Mouse (Mus musculus) thymus, postnatal 4 days (tissue): ENCODE data around the gene Gm20479.

Source experiments
- DNase-seq: peaks from one replicate; pipeline ENCODE4 v3.0.0; 2021

The Gm20479 gene

DNA sequence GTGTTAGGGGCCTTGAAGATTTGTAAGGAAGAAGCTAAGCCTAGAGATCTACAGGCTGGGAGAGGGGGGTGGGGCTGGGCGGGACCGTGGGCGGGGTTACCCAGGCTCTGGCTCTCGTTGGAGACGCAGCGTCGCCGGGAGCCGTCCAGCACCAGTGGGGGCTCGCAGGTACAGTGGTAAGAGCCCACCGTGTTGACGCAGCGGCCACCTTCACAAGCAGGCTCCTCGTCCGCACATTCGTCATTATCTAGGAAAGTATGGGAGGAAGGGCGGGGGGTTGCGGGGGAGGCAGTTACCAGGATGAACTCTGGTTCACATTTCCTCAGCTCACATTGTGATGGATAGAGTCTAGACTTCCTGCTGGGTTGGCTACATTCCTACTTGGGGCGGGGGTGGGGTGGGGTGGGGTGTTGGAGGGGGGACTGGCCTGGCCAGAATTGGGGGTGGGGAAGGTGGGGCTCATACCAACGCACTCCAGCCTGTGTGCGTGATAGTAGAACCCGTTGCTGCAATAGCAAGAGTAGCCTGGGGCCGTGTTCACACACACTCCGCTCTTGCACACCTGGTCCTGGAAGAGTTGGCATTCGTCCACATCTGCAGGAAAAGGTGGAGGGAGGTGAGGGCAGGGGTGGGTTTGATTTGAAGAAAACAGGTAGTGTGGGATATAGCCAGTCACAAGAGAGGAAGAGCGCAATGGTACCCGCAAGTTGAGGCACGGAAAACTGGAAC lies 48.2 kb downstream of the Gm20479 start:
- peak; percentile 15 for DNase-seq

DNA sequence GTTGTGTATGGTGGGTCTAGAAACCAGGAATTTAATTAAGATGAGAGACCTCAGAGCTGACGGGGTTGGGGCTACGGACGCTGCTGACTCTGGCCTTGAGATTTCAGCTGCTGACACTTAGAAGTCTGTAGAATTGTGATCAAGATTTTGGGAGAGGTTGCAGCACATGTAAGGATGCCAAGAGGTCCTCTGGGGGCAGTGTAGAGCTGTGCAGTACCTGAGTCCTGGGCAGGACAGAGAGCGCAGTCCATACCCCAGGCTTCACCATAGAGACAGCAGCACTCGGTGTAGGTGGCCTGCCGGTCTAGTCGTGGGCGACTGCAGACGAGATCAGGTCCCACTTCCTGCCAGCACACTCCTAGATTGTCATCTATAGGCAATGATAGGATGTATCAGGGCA lies 49.7 kb downstream of the Gm20479 start:
- peak; percentile 34 for DNase-seq

DNA sequence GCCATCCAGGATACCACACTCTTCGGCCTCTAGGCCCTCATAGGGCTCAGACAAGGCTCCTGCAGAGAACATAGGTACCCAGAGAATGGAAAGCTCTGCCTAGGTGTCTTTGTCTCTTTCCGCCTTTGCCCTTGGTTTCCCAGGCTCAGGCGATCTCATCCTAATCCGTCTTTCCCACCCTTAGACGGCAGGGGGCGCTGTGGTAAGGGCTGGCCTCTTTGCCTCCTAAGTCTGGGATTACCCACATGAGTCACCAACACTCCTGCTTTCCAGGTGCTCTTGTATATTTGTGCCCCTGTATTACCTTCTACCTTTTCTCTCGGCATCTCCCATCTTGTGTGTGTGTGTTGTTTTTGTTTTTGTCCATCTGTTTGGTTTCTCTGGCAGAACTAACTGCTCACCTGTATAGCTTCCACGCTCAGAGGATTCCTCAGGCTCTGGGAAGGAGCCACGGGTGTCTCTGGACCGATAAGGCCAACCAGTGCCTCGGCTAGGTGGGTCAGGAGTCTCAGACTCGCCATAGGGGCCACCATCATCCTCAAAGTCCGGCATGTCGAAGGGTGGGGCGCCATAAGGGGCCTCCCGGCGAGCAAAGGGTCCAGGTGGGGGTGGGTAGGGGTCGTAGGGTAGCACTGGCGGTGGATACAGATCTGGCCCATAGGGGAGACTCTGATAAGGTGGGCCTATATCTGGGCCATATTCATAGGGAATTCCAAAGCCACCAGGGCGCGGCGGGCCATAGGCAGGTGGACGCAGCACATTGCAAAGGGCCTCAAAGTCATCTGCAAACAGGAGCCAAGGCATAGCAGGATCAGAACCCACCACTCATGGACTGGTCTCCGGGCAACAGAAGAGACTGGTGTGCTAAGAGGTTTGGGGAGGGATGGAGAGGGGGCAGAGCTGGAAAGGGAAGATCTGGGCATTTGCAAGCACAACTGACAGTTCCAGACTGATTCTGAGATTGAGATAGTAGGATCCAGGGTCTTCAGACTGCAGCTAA lies 50.8 kb downstream of the Gm20479 start:
- DNase-seq, result peak; percentile 72

DNA sequence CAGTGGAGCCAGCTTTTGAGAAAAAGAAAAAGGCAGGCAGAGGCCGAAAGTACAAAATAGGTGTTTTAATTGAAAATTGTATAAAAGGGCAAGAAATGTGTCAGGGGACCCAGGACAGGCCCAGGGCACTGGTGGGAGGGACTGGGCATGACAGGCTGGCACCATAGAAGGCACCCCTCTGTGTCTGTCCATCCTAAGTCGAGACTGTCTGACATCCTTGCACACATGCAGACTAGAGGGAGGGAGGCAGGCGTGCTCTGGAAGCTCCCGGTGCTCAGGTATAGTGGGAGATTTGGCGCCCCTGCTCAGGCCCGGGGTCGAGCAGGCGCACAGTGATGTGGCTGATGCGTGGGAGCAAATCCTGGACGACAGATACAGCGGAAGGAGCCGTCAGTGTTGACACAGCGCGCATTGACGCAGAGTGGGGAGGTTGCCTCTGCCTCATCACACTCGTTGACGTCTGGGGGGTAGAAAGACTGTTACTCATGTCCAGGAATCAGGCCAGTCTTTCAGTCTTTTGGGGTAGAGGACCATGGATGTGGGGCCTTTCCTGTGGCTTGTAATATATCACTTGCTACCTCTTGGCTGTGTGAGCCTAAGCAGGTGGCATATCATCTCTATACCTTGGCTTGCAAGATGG lies 52.0 kb downstream of the Gm20479 start:
- no peak for DNase-seq
